Mouse (Mus musculus): ENCODE results near the gene Ttc7b. TPM values are rescaled to one million over a fixed set of nuclear protein-coding genes. Genes with fewer than 3 reads are reported as not detected.

Ttc7b gene
- polyA plus RNA-seq (2017; shearing (Covaris generic)), result 28.7 TPM

GRCm38 (mm10) chr12:100520794-100521186 is at the start of gene Ttc7b:
TSS of gene Ttc7b (minus strand) at chr12:100520826.

Other genes starting within 250 kb of the Ttc7b start
- 10.0 TPM for gene Rps6ka5, start 206.2 kb upstream of the Ttc7b start, polyA plus RNA-seq (2017; shearing (Covaris generic))